Mouse (Mus musculus) adipocyte (in vitro differentiated cells): ENCODE results near the gene Carm1.
"Not testable (repeated sequence)": the region's sequence is repeated elsewhere in the genome, so short reads cannot be mapped to it uniquely, and the experiment has no call there.

ENCODE experiments used
- DNase-seq: peaks from one replicate; pipeline ENCODE4 v3.0.0-alpha.2; 2016; ENCODE audit warnings: low spot score

Carm1 gene

GRCm38 (mm10) chr9:21537009-21537408 is 9.7 kb upstream of the Carm1 start:
- DNase-seq: no peak

GRCm38 (mm10) chr9:21539981-21540753 is 6.5 kb upstream of the Carm1 start:
- no peak for DNase-seq

DNA sequence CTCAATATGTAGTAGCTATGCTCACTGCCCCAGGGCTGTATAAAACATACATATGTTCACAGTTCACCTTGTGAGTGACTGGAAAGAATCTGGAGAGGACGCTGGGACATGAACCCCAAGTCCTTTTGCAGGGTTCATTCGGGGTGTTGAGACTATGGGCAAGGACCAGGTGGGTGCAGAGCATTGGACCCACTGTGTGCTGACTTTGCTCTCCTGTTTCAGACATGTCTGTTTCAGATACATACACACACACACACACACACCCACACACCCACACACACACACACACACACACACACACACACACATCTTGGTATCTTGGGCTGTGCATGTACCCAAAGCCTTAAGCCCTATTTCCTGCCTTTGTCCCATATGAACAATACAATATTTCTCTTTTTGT is 4.7 kb upstream of the Carm1 start:
- not testable (repeated sequence) for DNase-seq

- no peak for DNase-seq
Measured at GRCm38 (mm10) chr9:21545351-21545915, 1.3 kb upstream of the Carm1 start.

GRCm38 (mm10) chr9:21545916-21546788 is 542 bp upstream of the Carm1 start:
- peak; percentile 97 for DNase-seq

- peak; percentile 43 for DNase-seq
Measured at GRCm38 (mm10) chr9:21547075-21547941, 614 bp downstream of the Carm1 start.

DNA sequence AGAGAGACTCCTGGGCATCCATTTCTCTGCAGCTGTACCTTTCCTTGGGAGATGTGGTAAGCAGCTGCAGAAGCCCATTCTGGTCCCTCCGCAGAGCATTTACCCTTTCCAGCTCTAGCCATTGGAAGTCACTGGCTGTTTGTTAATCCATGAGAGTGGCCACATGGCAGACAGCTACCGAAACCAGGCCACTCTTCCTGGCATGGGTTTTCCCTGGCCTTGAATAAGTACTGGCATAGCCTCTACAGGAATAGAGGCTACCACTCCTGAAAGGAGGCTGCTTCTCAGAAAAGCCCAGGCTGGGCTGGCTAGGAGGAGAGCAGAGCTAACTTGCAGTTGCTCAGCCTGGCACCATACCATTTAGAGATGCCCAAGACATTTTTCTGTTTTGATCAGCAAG is 4.4 kb downstream of the Carm1 start:
- no peak for DNase-seq

- DNase-seq: no peak
Measured at GRCm38 (mm10) chr9:21553607-21554273, 7.0 kb downstream of the Carm1 start.

- DNase-seq: no peak
Measured at GRCm38 (mm10) chr9:21555198-21555742, 8.6 kb downstream of the Carm1 start.

DNA sequence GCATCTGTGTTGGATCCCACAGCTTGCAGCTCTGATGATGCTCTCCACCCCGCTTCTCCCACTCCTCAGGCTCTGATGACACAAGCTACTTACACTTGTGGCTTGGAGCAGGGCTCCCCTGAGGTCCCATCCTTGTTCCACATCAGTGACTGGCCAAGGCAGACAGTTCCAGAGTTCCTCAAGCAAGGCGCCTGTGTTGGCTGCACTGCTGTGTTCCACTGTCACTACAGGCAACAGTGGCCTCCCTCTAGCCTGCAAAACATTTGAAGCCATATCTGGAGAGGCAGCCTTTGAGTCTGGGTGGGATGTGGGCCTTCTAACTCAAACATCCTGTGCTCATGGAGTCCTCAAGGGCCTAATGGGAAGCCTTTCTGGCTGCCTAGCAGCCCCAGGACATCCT is 10.3 kb downstream of the Carm1 start:
- DNase-seq: no peak

DNA sequence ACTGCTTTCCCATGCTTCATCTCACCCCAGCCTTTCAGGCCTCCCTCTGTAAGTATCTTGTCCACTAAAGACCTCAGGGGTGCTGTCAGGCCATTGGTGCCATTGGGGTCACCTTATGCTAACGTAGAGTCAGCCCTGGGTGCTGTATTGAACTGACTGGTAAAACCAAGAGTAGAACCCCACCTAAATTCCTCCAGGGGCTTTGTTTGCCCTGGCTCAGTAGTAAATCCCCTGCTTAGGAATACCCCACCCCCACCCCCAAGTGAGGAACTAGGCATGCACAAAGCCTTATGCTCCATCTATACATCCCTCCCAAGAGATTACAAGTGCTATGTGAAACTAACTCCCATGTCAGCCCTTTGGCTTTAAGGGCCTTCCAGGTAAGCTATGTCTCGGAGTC is 10.9 kb downstream of the Carm1 start:
- DNase-seq: no peak

GRCm38 (mm10) chr9:21558366-21558765 is 11.7 kb downstream of the Carm1 start:
- DNase-seq: no peak

- no peak for DNase-seq
Measured at GRCm38 (mm10) chr9:21559151-21559550, 12.5 kb downstream of the Carm1 start.

DNA sequence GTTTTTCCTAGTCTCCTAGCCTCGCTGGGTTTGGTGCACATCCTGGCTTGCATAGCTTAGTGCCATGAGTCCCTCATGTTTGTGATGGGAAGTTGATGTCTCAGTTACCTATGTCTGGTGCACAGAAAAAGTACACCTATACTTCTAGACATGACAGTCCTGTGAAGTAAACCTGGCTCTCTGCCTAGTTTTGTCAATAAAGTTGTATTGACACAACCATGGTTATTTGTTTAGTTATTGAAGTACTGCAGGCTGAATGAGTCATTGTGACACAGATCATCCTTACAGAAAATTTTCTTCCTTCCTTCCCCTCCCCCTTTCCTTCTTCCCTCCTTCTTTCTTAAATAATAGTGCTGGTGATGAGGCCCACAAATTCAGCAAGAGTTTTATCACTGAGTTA is 17.7 kb downstream of the Carm1 start:
- no peak for DNase-seq

GRCm38 (mm10) chr9:21565004-21565586 is 18.4 kb downstream of the Carm1 start:
- no peak for DNase-seq

- no peak for DNase-seq
Measured at GRCm38 (mm10) chr9:21566538-21566937, 19.8 kb downstream of the Carm1 start.

DNA sequence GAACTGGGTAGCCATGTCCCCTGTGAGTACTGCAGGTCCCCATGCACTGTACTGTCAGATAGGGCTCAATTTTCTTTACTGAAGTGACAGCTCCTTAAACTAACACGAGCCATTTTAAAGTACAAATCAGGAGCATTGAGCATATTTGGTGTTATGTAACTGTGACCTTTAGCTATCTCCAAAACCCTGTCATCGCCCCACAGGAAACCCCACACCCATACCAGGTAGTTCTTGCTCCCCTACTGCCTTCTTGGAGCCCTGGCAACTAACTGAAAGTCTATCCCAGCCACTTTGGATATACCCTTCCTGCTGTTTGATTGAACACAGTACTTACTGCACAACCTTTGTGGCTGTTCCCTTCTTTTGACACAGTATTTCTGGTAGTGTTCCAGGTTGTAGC is 20.4 kb downstream of the Carm1 start:
- DNase-seq: no peak

DNA sequence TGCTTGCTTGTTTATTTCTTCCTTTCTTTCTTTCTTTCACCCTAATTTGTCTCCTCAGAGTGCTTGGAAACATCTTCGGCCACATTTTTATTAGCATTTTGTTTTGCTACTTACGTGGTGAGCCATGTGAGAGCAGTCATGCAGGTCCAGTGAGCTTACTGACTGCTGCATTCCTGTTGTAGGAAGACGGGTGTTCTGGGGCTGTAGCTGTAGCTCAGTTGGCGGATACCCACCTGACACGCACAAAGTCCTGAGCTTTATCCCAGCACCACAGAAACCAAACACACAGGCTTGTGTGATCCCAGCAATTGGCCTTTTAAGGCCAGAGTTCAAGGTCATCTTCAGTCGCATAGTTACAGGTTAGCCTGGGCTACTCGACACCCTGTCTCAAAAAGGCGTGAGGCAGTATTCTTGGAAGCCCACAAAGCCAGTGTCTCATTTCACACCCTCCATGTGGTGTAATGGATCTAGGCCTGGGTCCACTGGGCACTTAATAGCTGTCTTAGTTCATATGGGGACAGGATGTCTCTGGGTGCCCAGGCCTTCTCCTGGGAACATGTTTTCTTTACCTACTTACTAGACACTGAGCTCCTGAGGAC is 22.1 kb downstream of the Carm1 start:
- no peak for DNase-seq

- no peak for DNase-seq
Measured at GRCm38 (mm10) chr9:21574012-21574801, 27.5 kb downstream of the Carm1 start.
